Mouse (Mus musculus) embryonic facial prominence, embryonic 14.5 days (tissue): ENCODE measurements at regions not wholly inside any gene's neighbourhood (a gene's known extent, or its start where the extent isn't known, plus 50 kb on each side); places are given as distances from the start of the nearest gene placed in this dataset. TPM values are rescaled to one million over a fixed set of nuclear protein-coding genes. Genes with fewer than 3 reads are reported as not detected.

Experiments
- microRNA-seq: library from miRNA; unstranded; fragments of <30 nt; microRNA quantifications from one replicate; pipeline ENCODE4, GENCODE M21; 2016; ENCODE audit warnings: borderline number of aligned reads

Small RNA genes lying in the stretch of these regions (microRNA-seq; reads per million reads assigned to microRNA genes)
- gene Gm22132, result not detected
